Mouse (Mus musculus) lung, adult 2 months (tissue): ENCODE measurements around the gene Asic3. TPM values are rescaled to one million over a fixed set of nuclear protein-coding genes. Genes with fewer than 3 reads are reported as not detected.
A peak's percentile ranks its signal among the peaks of the same experiment; 100 is the strongest.

Experiments
- DNase-seq: peaks from one replicate; pipeline ENCODE4 v3.0.0; 2022
- H3K4me1 ChIP-seq: fragments of 200-500 bp; 2 replicates; pipeline ENCODE4 v1.6.1; 2011; ENCODE audit warnings: low read length; ENCODE audit not compliant: control insufficient read depth, insufficient read depth
- H3K4me3 ChIP-seq: fragments of 200-500 bp; replicated peaks from 2 replicates; pipeline ENCODE3; 2011; ENCODE audit warnings: low read depth, mild to moderate bottlenecking, control low read depth, low read length; ENCODE audit errors: extremely low read depth
- CTCF ChIP-seq: fragments of 200-500 bp; IDR thresholded peaks from 2 replicates; pipeline ENCODE4 v1.5.1; 2011; ENCODE audit warnings: mild to moderate bottlenecking, low read length, control low read depth; ENCODE audit not compliant: insufficient read depth
- POLR2A ChIP-seq: fragments of 200-500 bp; IDR thresholded peaks from 2 replicates; pipeline ENCODE4 v1.6.1; 2011; ENCODE audit warnings: low read depth, mild to moderate bottlenecking, control low read depth, low read length, borderline replicate concordance; ENCODE audit errors: extremely low read depth
- WGBS: fragments of 180-500 bp; shearing (Covaris S2); methylation state at CpG from one replicate; pipeline ENCODE4 v1.1.7; 2018; 5-methylcytosine and 5-hydroxymethylcytosine counted together
- polyA plus RNA-seq: library from polyadenylated mRNA; depleted of rRNA; stranded (reverse); fragments of >200 nt; gene quantifications from 2 replicates; pipeline ENCODE4 v1.2.3, GENCODE M21; 2012

The Asic3 gene
- polyA plus RNA-seq, 1 experiment: 0.50 TPM

DNA sequence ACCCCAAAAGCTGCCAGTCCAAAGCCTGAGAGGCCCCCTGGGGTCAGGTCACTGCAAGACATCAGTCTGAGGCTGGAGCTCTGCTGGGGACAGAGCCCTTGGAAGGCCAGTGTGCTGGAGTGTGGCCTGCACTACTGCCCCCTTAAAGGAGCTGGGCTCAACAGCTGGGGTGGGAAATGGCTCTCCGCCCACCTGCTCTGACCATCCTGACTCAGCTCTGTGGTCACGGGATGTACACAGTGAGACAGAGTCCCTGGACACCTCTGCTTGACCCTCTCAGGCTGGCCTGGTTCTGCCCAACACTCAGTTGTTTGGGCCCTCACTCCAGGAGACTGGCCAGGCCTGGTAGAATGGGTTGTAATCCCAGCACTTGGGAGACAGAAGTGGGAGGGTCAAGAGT, 3.7 kb upstream of the Asic3 start:
- Histone ChIP-seq H3K4me1 (no peaks in the 10 kb centered on the region), H3K4me3 (no peak overlapping the region)
- TF ChIP-seq POLR2A (no peak), CTCF (no peak)
- no peak for DNase-seq
- WGBS: 83% methylated on average over 2 of the region's 2 CpGs

DNA sequence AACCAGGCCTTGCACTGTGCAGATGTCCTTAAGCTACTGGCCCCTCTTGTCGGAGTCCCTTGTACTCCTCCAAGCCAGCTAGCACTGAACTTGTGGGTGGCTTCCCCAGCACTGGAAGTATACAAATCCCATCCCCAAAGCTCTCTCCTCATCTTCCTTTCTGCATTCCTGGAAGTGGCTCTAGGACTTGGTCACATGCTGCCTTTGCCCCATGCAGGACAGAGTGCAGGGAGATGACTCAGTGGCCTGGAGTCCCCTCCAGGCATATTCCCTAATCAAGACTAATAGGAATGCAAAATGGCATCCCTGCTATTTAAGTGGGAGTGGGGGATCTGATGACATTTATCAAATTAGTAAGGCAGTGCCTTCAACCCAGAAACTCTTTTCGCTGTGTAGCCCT, 1.1 kb upstream of the Asic3 start:
- H3K4me3 ChIP-seq: no peak overlapping the region
- 88% methylated on average over 2 of the region's 2 CpGs for WGBS
- no peak for DNase-seq

DNA sequence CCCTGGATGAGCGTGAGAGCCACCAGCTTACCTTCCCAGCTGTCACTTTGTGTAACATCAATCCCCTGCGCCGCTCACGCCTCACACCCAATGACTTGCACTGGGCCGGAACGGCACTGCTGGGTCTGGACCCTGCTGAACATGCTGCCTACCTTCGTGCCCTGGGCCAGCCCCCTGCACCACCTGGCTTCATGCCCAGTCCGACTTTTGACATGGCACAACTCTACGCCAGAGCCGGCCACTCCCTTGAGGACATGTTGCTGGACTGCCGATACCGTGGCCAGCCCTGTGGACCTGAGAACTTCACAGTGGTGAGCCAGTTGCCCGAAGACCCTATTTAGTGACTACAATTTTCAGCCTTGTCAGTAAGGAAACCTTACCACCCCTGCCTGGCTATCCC, 746 bp downstream of the Asic3 start:
- 73% methylated on average over 13 of the region's 13 CpGs for WGBS
- TF ChIP-seq POLR2A: no peak
- TF ChIP-seq CTCF: no peak

More for the DNA sequence above, 1.1 kb upstream of the Asic3 start:
- H3K4me1 ChIP-seq: no peaks in the 10 kb centered on the region; the same call in 1 of the 2 replicates
- TF ChIP-seq POLR2A (no peak), CTCF (no peak)

DNA sequence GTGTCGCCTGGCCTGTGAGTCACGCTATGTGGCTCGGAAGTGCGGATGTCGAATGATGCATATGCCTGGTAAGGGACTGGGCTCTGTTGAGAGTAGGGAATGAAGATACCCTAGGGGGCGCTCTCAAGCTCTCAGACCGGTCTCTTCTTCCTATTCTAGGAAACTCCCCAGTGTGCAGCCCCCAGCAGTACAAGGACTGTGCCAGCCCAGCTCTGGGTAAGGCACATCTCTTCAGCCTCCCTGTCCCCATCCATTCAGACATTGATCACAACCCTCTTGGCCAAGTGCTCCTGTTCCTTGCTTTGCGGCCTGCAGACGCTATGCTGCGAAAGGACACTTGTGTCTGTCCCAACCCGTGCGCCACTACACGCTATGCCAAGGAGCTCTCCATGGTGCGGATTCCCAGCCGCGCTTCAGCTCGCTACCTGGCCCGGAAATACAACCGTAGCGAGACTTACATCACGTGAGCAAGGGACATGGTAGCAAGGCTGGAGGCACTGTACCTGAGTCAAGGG, 3.1 kb downstream of the Asic3 start:
- TF ChIP-seq CTCF (peak; percentile 52; the same call in 1 of the 2 replicates), POLR2A (0 out of 2 replicates have a peak, but pooled peaks have one; percentile 22)
- 5% methylated on average over 21 of the region's 21 CpGs for WGBS
- peak; percentile 70 for DNase-seq
- Histone ChIP-seq H3K4me3 (peak overlapping the region; percentile 4), H3K4me1 (no peaks in the 10 kb centered on the region; the same call in 1 of the 2 replicates)

More for the DNA sequence above, 746 bp downstream of the Asic3 start:
- DNase-seq: no peak
- H3K4me1 ChIP-seq: no peaks in the 10 kb centered on the region; the same call in 1 of the 2 replicates
- H3K4me3 ChIP-seq: no peak overlapping the region

DNA sequence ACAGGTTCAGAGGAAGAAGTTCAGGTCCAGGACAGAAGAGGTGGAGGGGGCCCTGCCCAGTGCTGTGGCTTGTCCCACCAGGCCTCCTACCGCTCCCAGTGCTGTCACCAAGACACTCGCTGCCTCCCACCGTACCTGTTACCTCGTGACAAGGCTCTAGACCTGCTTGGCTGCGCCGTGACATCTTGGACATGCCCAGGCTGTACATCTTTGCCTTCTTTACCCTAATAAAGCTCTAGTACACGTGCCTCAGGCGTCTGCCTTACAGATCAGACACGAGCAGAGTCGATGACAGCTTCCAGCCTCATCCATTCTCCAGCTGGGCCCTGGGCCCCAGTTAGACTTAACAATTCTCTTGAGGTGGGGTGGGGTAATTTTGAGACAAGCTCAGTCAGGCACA, 4.4 kb downstream of the Asic3 start:
- 90% methylated on average over 10 of the region's 10 CpGs for WGBS
- TF ChIP-seq POLR2A (no peak), CTCF (no peak)
- Histone ChIP-seq H3K4me3 (no peak overlapping the region), H3K4me1 (peaks cover under 1% of the 10 kb centered on the region)
- DNase-seq: no peak

DNA sequence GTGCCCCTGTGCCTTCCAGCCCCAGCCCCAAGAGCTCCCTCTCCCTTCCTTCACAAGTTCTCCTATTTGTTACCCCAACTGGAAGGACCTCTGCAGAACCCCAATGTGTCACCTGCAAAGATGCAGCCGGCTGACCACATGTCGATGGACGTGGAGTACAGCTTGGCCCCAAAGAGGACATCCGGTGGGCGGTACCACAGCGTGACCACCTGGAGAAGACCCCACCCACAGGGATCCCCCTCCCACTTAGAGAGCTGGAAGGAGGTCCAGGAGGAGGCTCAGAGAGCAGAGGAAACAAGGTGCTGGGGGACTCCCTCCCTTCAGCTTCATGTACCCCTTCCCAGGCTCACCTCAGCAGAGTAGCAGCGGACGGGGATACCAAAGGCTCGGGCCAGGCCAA, 7.2 kb downstream of the Asic3 start:
- no peak for DNase-seq
- Histone ChIP-seq H3K4me3 (no peak overlapping the region), H3K4me1 (peaks cover 5% of the 10 kb centered on the region)
- WGBS: 90% methylated on average over 9 of the region's 9 CpGs
- TF ChIP-seq POLR2A (no peak), CTCF (no peak)

DNA sequence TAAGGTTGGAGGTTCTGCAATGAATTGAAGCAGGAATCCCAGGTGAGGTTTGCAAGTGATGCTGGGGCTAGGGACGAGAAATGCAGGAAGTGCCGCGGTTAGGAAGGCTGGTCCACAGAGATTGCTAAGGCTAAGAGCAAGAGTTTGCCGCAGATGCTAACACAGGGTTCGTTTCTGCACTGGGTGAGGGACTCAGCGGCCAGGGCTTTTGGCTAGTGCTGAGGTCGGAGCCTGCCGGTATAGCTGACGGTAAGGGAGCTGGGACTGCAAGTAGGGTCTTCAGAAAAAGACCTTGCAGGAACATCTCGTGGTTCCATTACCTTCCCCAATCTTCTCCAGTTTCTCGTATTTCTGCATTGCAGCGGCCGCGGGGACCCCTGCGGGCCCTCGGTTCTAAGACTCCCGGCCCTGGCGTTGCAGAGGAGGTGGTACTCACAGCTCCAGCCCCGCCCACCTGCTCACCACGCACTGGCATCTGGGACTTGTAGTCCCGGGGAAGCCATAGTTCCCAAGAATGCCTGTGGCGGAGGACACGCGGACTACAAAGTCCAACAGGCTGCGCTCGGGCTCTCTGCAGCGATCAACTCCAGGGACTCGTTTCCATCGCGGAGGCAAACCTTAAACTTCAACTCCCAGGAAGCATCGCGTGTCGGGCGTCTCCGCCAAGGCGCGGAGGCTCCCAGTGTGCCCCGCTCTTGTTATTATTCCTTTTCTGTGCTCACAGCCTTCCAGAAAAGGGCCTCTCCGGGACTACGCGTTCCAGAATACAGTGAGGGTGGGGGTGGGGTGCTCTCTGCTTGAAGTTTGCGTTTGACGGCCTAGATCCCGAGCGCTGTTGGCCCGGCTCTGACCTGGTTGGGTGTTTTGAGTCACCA, 10.2 kb downstream of the Asic3 start, which contains the start of the genes Cdk5 and Slc4a2:
Cdk5 (minus strand) TSS at position 402 of the 875 bp plus-strand sequence.
Slc4a2 (plus strand) TSS at position 709 of the 875 bp plus-strand sequence.
- under 1% methylated on average over 46 of the region's 46 CpGs for WGBS
- peak; percentile 97 for DNase-seq
- Histone ChIP-seq H3K4me3 (peak within 1 kb of the TSS; percentile 88), H3K4me1 (peaks cover 17% of the 10 kb centered on the region)
- peak; percentile 84; the same call in 1 of the 2 replicates for TF ChIP-seq POLR2A
- TF ChIP-seq CTCF: no peak

DNA sequence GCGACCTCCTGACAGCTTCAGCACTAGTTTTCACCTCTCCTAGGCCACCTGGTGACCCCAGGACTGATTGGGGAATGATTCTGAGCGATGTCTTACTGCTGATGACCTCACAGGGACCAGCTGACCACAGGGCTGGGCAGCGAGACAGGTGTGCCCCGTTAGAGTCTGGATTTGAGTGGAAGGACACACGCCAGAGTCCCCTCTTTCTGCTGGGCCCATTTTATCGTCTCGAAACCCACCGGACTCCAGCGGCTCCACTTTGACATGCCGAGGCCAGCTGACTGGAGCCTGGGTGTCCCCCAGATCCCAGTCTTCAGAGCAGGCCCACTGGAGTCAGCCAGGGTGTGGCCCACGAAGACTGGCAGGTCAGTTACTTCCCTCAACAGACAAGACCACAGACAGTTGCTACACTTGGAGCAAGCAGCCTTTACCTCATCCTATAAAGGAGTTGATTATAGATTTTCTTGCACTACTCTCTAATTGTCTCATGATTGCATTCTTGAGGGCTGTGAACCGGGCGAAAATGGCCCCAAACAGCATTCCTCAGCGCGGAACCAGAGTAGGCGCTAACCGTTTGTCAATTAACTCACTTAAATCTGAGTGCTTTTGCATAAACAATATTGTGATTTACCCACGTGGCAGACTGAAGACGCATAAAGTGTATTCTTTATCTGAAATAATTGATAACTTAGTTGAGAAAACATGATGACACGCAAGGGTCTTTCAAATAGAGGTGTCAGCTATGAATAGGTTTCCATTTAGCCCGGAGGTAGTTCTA, 11.0 kb downstream of the Asic3 start:
- DNase-seq: no peak
- TF ChIP-seq POLR2A (no peak), CTCF (no peak)
- Histone ChIP-seq H3K4me1 (peaks cover 17% of the 10 kb centered on the region), H3K4me3 (peak overlapping the region; percentile 88)
- WGBS: 6% methylated on average over 21 of the region's 21 CpGs

DNA sequence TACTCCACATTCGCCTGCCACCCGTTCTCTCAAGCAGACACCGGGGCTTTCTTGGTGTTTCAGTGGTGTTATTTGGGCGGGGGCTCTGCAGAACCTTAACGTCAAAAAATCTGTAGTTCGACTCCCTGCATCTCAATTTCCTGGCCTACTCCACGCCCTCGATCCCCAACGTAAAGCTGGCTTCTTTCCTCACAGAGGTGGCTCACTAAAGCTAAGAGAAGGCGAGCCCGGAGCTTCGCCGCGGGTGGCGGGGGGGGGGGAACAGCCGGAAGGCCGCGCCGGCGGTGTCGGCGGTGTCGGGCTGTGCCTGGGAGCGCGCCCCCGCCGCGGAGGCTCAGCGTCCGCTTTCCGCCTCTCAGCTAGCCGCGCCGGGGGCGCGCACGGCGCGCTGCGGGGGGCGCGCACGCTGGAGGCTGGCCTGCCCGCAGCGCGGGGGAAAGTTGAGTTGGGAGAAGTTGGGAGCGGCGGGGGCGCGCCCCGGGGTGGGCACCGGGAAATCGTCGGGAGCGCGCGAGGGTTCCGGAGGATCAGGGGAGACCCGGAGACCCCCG, 11.7 kb downstream of the Asic3 start:
- WGBS: under 1% methylated on average over 55 of the region's 60 CpGs

More for the DNA sequence above, 11.7 kb downstream of the Asic3 start:
- H3K4me1 ChIP-seq: peaks cover 17% of the 10 kb centered on the region
- TF ChIP-seq CTCF (no peak), POLR2A (peak; percentile 58; the same call in 1 of the 2 replicates)
- peak overlapping the region; percentile 88 for H3K4me3 ChIP-seq
- DNase-seq: peak; percentile 65
